Mouse (Mus musculus) gastrocnemius, postnatal 25 days (tissue): ENCODE data around the gene Pink1. TPM values are rescaled to one million over a fixed set of nuclear protein-coding genes. Genes with fewer than 3 reads are reported as not detected.
"Not testable (repeated sequence)": the region's sequence is repeated elsewhere in the genome, so short reads cannot be mapped to it uniquely, and the experiment has no call there.

ENCODE experiments used
- DNase-seq: peaks from one replicate; pipeline ENCODE4 v3.0.0; 2022
- total RNA-seq, 2 experiments: library from RNA; stranded (reverse); gene quantifications; 1 replicate in 1 of 2; 2 replicates in 1 of 2; pipeline ENCODE4 v1.2.3; 2021

Pink1 gene
- total RNA-seq, 2 experiments from 2014 or later, result 436 to 528 TPM

GRCm38 (mm10) chr4:138342778-138343177 lies 16.7 kb upstream of the Pink1 start:
- DNase-seq, result no peak

DNA sequence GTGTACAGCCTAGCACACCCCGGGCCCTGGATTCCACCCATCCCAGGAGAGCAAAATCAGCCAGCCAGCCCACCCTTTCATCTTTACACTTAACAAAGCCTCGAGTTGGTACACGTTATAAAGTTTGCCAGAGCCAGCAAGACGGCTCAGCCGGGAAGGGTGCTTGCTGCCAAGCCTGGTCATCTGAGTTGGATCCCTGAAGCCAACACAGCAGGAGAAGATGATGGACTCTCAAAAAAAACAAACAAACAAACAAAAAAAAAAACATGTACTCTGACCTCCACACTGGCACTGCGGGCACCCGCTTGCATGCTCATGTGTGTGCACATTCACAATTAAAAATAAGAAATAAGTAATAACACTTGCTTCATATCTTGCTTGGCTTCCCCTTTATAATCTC lies 15.9 kb upstream of the Pink1 start:
- no peak for DNase-seq

GRCm38 (mm10) chr4:138341393-138341792 lies 15.3 kb upstream of the Pink1 start:
- no peak for DNase-seq

GRCm38 (mm10) chr4:138339963-138340362 lies 13.9 kb upstream of the Pink1 start:
- no peak for DNase-seq

DNA sequence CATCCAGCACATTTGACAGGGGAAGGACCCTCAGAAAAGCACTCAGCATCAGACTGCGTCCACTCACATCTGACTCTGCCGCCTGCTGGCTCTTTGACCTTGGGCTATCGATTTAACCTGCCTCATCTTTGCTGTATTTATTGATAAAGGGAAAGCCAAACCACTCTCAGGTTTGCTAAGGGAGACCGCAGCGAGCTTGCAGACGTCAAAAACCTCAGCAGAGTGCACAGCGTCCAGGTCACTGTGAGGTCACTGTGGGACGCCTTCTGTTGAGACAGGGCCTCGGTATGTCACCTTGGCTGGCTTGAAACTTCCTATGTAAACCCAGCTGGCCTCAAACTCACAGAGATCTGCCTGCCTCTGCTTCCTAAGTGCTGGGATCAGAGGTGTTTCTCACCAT lies 11.2 kb upstream of the Pink1 start:
- DNase-seq, result no peak

DNA sequence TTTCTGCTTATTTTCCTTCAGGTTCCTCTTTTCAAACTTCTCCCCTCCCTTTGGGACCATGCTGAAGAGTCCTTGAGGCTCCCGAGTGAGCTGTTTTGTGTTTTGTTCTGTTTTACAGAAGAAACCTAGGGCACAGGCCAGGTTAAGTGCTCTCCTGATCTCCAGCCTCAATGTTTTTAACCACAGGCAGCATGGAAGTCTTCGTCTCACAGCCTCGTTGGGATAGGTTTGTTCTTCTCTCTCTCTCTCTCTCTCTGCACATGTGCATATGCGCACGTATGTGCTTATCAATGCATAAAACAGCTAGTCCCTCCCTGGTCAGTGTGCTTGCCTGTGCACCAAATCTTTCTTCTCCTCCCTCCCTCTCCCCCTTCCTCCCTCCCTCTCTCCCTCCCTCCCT lies 10.8 kb upstream of the Pink1 start:
- no peak for DNase-seq

DNA sequence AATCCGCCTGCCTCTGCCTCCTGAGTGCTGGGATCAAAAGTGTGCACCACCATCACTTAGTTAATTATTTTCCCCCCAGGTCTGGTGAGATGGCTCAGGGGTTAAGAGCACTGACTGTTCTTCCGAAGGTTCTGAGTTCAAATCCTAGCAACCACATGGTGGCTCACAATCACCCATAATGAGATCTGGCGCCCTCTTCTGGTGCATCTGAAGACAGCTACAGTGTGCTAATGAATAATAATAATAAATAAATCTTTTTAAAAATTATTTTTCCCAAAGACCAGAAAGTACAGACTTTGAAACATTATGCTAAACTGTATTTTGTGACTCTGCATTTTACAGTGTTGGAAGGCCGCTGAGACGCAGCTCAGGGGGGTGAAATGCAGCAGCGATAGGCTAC lies 9.5 kb upstream of the Pink1 start:
- no peak for DNase-seq

- DNase-seq, result peak; percentile 50
Measured at GRCm38 (mm10) chr4:138335036-138335435, 8.9 kb upstream of the Pink1 start.

DNA sequence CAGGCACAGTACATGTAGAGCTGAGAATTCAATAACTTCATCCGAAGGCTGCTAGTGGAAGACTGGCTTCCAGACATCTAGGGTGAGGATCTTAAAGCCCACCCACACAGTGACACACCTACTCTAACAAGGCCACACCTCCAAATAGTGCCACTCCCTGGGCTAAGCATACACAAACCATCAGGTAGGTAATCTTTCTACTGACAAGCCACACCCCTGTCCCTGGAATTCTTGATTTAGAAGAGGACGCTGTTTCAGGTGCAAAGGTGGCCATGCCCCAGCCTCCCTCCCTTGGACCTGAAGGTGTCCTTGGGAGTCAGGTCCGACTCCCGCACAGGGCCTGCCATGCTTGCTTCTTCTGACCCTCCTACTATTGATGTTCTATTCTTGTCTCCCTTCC lies 7.0 kb upstream of the Pink1 start:
- no peak for DNase-seq

DNA sequence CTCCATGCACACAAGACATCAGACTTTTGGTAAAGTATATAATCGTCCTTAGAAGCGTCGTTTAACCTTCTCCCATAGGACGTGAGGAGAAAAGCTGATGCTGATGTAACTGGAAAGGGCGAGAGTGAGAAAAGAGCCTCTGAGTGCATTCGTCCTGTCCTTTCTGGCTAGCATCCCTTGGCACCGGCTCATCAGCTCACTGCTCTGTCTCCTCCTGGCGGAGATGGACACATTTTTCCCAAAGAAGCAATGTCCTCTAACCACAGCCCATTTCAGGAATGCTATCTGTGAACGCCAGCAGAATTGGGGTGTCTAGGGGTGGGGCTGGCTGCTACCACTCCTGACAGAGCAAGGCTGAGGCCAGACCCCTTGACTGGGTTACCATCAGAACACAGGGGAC lies 5.5 kb upstream of the Pink1 start:
- DNase-seq, result peak; percentile 46

DNA sequence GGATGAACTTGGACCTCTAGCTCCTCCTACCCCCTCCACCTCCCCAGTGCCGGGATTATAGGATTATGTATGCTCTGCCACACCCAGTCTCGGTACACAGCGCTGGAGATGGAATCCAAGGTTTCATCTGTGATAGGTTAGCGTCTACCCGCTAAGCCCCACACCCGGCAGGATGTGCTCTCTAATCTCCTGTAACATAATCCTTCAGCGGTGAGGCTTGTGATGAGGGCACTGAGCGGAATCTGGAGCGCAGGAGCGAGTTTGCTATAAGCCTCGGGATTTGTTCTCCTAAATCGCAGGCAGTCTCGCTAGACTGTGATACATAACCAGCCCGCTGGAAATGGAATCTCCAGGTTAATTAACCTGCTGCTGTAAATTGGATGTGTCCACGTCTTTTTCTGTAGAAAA lies 4.2 kb upstream of the Pink1 start:
- DNase-seq, result no peak

- DNase-seq, result no peak
Measured at GRCm38 (mm10) chr4:138327891-138328470, 1.9 kb upstream of the Pink1 start.

- DNase-seq, result not testable (repeated sequence)
Measured at GRCm38 (mm10) chr4:138327155-138327554, 1.0 kb upstream of the Pink1 start.

DNA sequence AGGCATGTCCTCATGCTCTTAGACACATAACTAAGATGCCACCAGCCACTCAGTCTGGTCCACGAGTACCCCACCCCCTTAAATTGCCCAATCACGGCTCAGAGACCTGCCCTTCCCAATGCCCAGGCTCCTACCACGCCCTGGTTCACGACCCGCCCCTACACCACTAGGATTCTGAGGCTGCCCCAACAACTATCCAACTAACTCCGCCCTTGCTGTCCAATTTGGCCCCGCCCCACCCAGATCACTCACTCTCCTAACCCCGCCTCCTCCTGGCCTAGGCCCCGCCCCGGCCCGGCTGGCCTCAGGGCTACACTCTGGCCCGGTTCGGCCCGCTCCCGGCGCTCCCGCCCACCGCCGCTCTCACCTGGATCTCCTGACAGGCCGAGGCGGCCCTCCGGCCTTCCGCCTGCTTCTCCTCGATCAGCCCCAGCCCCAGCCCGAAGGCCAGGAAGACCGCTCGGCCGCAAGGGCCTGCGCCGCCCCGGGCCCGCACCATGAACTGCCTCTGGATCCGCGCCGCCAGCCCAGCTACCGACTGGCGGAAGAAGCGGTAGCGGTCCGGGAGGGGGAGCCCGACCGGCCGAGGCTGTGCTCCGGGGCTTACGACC lies 536 bp downstream of the Pink1 start:
- DNase-seq, result peak; percentile 98

- no peak for DNase-seq
Measured at GRCm38 (mm10) chr4:138324451-138324850, 1.7 kb downstream of the Pink1 start.

- no peak for DNase-seq
Measured at GRCm38 (mm10) chr4:138323753-138324152, 2.4 kb downstream of the Pink1 start.

DNA sequence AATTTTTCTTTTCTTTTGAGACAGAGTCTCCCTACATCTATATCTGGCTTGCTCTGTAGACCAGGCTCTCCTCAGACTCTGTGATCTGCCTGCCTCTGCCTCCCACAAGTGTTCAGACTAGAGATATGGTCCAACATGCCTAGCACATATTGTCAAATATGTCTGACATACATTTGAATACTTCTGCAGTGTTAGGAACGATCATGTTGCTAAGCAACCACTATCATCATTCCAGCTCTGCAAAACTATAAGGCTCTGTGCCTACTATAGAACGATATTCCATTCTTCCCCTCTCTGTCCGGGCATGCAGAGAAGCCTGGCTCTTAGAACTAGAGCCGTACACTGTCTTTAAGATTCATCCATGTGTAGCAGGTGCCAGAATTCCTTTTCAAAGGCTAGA lies 3.4 kb downstream of the Pink1 start:
- DNase-seq, result no peak

DNA sequence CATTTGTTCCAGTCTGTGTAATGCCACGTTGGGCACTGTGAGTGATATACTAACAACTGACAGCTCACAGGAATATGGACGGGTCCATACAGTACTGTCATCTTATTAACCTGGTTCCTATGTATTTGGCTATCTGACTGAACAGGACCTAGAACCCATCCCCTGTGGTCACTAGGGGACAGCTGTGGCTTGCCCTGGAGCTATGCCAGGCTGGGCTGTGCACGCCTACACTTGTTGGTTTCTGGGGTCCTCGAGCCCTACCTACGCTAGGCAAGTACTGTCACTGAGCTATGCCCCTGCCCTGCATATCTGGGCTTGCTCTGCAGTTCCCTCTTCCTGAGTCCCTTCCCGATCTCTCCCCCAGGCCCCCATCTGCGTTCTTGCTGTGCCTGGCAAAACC lies 4.6 kb downstream of the Pink1 start:
- DNase-seq, result no peak

- DNase-seq, result no peak
Measured at GRCm38 (mm10) chr4:138320711-138321110, 5.4 kb downstream of the Pink1 start.

- peak; percentile 63 for DNase-seq
Measured at GRCm38 (mm10) chr4:138319508-138319907, 6.6 kb downstream of the Pink1 start.

DNA sequence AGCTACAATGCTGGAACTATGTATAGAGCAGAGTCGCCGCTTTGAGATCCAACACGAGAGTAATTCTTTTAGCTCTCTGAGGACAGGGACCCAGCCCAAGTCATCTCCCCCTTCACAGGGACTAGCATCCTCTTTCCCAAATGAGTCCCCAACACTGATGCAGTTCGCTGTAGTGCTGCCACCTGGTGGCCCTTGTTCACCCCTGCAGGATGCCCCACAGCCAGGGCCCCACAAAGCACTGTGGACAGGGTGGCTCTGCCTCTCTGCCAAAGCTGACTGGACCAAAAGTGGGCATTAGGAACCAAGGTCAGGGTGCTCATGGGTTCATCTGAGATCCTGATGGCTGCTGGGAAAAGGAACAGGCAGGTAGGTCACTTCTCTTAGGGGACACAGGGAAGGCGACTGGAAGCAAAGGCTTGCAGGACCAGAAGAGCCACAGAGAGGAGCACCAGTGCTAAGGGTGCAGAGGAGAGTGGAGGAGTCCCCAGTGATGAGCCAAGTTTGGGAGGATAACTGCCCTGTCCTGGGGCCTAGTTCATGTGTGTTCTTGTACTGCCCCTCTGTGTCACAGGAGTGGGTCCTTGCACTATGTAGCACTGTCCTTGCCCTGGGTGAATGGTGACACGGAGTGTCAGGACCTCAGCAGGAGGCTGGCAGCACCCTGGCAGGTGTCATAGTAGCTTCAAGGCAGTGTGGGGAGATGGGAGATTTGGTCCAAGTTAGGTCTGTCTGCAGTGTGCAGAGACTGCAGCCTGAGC lies 7.4 kb downstream of the Pink1 start:
- no peak for DNase-seq

- no peak for DNase-seq
Measured at GRCm38 (mm10) chr4:138316369-138316768, 9.7 kb downstream of the Pink1 start.

DNA sequence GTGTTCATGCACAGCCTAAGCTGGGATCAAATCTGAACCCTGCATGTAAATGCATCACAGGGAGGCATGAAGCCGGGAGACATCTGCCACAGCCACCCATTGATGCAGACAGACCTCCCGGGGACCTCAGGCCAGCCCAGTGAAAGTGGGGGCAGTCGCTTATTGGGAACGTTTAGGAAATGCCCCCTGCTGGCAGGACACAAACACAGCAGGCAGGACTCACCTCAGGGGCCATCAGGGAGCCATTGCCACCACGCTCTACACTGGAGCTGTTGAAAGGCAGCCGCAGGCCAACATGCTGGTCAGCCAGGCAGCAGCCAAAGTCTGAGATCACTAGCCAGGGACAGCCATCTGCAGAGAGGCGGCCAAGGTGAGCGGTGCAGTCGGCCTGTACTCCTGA lies 10.3 kb downstream of the Pink1 start:
- DNase-seq, result no peak

- DNase-seq, result no peak
Measured at GRCm38 (mm10) chr4:138313795-138314194, 12.3 kb downstream of the Pink1 start.
